Mouse (Mus musculus) naive thymus-derived CD4-positive, alpha-beta T cell, adult 2 months (primary cell): ENCODE data around the gene Gpr157.
A peak's percentile ranks its signal among the peaks of the same experiment; 100 is the strongest.
"Not testable (repeated sequence)": the region's sequence is repeated elsewhere in the genome, so short reads cannot be mapped to it uniquely, and the experiment has no call there.

Source experiments
- DNase-seq: peaks from one replicate; pipeline ENCODE4 v3.0.0-alpha.2; 2011; ENCODE audit warnings: low read depth

Gene Gpr157

GRCm38 (mm10) chr4:150087161-150087889 lies at the start of gene Gpr157:
TSS of gene Gpr157 (plus strand) at chr4:150087365.
- DNase-seq: peak; percentile 93

- DNase-seq: no peak
Observed at GRCm38 (mm10) chr4:150038533-150038932, 48.6 kb upstream of the Gpr157 start.

- DNase-seq: no peak
Observed at GRCm38 (mm10) chr4:150040003-150040581, 47.1 kb upstream of the Gpr157 start.

- not testable (repeated sequence) for DNase-seq
Observed at GRCm38 (mm10) chr4:150040856-150041255, 46.3 kb upstream of the Gpr157 start.

GRCm38 (mm10) chr4:150041346-150042110 lies 45.6 kb upstream of the Gpr157 start:
- DNase-seq: no peak

- DNase-seq: no peak
Observed at GRCm38 (mm10) chr4:150043591-150043990, 43.6 kb upstream of the Gpr157 start.

- DNase-seq: no peak
Observed at GRCm38 (mm10) chr4:150048038-150048437, 39.1 kb upstream of the Gpr157 start.

- DNase-seq: no peak
Observed at GRCm38 (mm10) chr4:150048478-150049156, 38.5 kb upstream of the Gpr157 start.

GRCm38 (mm10) chr4:150049157-150049513 lies 38.0 kb upstream of the Gpr157 start:
- no peak for DNase-seq

- no peak for DNase-seq
Observed at GRCm38 (mm10) chr4:150049564-150050226, 37.5 kb upstream of the Gpr157 start.

GRCm38 (mm10) chr4:150051514-150051913 lies 35.7 kb upstream of the Gpr157 start:
- DNase-seq: no peak

- no peak for DNase-seq
Observed at GRCm38 (mm10) chr4:150052380-150052779, 34.8 kb upstream of the Gpr157 start.

- DNase-seq: no peak
Observed at GRCm38 (mm10) chr4:150056171-150056570, 31.0 kb upstream of the Gpr157 start.

- no peak for DNase-seq
Observed at GRCm38 (mm10) chr4:150057722-150058121, 29.4 kb upstream of the Gpr157 start.

- no peak for DNase-seq
Observed at GRCm38 (mm10) chr4:150059841-150060468, 27.2 kb upstream of the Gpr157 start.

- DNase-seq: no peak
Observed at GRCm38 (mm10) chr4:150060469-150061170, 26.5 kb upstream of the Gpr157 start.

GRCm38 (mm10) chr4:150061432-150062225 lies 25.5 kb upstream of the Gpr157 start:
- DNase-seq: no peak

- no peak for DNase-seq
Observed at GRCm38 (mm10) chr4:150066706-150067323, 20.4 kb upstream of the Gpr157 start.

- no peak for DNase-seq
Observed at GRCm38 (mm10) chr4:150068216-150068615, 18.9 kb upstream of the Gpr157 start.

GRCm38 (mm10) chr4:150070136-150070535 lies 17.0 kb upstream of the Gpr157 start:
- DNase-seq: no peak
